Mouse (Mus musculus) stomach, embryonic 15.5 days (tissue): ENCODE data around the gene Gm10799. TPM values are rescaled to one million over a fixed set of nuclear protein-coding genes. Genes with fewer than 3 reads are reported as not detected.

Source experiments
- polyA plus RNA-seq: library from polyadenylated mRNA; unstranded; fragments of >200 nt; fragmentation: Nextera tagmentation; extraction: Ambion mirVana; gene quantifications from 2 replicates; pipeline ENCODE4 v1.2.1, GENCODE M21; 2015

The Gm10799 gene
- polyA plus RNA-seq, 1 experiment from 2014 or later, result not detected

Other genes starting within 250 kb of the Gm10799 start
- gene Lmo2, start 110.6 kb downstream of the Gm10799 start, polyA plus RNA-seq, result 19.5 and 27.1 TPM in 2 replicates
- gene Fbxo3, start 40.8 kb downstream of the Gm10799 start, polyA plus RNA-seq, result 55.4 and 56.0 TPM in 2 replicates
- 2.4 and 3.1 TPM in 2 replicates for gene 4931422A03Rik, start 40.2 kb downstream of the Gm10799 start, polyA plus RNA-seq
- 0.10 TPM in 1 of 2 replicates, not detected in the other for gene Gm10912, start 2.7 kb downstream of the Gm10799 start, polyA plus RNA-seq
- 5.0 and 6.8 TPM in 2 replicates for gene Cd59b, start 1.3 kb upstream of the Gm10799 start, polyA plus RNA-seq
- 31.2 and 33.4 TPM in 2 replicates for gene Cd59a, start 27.3 kb upstream of the Gm10799 start, polyA plus RNA-seq
- 0.17 and 0.22 TPM in 2 replicates for gene A930018P22Rik, start 54.2 kb upstream of the Gm10799 start, polyA plus RNA-seq